Mouse (Mus musculus) thymus, postnatal 14 days (tissue): ENCODE data around the gene Psmc1.

Experiments used
- DNase-seq: peaks from one replicate; pipeline ENCODE4 v3.0.0; 2021

Gene Psmc1

DNA sequence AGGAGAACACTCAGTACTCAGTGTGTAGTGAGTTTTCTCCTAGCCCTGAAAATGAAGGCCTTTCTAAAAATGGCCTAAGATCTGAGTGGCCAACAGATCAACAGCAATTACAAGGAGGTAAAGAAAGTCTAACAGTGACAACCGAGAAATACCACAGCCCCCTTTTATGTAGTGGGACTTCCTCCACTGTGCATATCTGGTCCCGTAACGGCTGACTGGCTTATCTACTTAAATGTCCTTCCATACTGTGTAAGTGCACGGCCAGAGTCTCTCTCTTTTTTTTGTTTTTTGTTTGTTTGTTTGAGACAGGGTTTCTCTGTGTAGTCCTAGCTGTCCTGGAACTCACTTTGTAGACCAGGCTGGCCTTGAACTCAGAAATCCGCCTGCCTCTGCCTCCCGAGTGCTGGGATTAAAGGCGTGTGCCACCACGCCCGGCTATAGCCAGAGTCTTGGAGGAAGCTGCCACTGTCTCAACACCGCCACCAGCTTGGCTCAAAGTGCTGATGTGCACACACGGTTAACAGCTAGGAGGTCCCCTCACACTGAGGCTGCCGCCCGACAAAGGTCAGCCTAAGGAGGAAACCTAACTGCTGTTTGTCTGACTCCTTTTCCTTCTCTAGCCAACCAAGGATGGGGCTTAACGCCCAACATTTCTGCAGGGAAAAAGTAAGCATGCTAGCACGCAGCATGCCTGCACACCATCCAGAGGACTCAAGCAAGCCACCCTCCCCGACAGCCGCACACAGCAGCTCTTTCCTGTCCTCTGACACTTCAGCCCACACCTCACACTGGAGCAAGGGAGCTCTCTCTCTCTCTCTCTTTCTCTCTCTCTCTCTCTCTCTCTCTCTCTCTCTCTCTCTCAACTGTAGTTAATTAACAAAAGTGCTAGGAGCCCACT lies 17.3 kb downstream of the Psmc1 start:
- no peak for DNase-seq

DNA sequence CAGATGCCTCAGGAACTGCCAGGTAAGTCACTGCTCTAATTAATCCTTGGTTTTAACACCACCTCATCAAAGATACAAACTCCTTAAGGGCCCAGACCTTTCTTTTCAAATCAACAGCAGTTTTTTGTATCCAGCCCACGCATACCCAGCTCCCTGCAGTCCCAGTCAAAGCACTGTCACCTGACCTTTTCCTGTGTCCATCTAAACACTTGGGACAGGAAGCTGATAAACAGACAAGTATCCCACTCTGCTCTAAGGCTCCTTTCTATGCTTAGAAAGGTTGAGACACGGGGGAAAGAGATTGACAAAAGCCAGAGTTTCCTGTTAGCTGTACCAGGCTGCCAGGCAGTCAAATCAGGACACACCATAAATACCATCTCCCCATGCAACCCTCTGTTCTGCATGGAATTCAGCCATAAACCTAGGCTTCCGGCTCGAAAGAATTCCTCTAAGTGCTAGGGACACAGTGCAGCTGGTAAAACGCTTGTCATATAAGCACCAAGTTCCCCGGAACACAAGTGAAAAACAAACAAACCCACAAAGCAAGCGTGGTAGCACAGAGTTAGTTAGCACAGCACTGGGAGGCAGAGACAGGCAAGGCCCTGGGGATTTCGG lies 18.0 kb downstream of the Psmc1 start:
- DNase-seq: no peak

DNA sequence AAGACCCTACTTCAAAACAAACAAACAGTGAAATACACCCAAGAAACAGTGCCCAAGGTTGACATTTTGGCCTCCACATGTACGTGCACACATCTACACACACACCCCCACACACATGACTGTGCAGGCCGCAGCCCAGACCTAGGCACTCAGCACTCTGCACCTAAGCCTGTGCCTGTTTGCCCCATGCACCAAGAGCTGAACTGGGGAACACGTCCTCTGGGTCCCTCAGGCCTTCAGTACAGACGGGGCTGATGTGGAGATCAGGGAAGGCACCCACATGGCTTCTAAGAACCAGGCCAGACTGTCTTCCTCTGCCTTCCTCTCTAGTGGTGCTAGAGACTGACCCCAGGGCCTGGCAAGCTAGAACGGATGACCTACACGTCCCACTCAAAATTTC lies 18.6 kb downstream of the Psmc1 start:
- DNase-seq: no peak

DNA sequence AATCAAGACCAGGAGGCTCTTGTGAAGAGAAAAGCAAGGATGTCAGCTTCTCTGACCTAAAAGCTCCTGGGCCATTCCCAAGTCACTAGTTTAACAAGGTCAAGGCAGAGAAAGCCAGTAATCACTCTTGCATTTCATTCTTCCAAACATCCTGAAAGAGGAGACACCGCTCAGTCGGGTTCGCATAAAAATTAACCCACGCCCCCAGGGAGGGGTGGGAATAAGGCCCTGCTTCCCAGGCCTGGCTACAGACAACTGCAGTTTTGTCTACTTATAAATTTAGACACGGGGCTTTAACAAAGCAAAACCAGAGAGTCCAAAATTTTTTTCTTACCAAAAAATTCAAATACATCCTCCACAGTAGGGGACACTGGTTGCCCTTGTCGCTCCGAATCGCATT lies 19.0 kb downstream of the Psmc1 start:
- no peak for DNase-seq

DNA sequence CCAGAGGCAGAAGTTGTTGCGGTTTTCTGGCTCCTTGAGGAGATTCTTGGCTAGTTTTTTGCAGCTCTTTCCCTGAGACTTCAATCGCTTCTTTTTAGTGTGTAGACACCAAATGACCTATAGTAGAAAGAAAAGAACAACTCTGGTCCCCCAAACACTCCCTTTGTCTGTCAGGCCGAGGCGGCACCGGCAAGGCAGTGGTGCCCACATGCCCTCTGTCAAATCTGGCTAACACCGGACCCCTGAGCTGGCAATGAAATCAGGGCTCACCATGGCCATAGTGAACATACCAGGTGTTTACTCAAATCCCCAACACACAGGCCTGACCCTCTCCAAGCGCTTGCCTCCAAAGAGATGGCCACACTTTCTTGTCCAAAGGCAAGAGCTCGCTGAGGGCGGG lies 21.2 kb downstream of the Psmc1 start:
- DNase-seq: no peak

DNA sequence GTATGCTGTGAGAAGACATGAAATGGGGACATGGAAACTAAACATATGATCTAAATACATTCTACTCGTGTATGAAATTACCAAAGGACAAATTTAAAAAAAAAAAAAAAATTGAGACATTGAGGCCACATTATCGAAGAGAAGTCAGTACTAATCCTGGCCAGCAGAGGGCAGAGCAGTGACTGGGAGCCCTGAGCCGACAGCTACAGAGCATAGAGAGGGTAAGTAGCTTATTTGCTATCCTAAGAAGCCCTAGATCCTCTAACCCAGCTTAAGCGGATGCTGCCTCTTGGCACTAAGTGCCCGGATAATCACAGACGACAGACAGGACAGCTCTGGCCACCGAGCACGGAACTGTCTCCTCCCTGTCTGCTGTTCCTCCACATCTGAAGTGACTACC lies 21.7 kb downstream of the Psmc1 start:
- DNase-seq: peak; percentile 66

DNA sequence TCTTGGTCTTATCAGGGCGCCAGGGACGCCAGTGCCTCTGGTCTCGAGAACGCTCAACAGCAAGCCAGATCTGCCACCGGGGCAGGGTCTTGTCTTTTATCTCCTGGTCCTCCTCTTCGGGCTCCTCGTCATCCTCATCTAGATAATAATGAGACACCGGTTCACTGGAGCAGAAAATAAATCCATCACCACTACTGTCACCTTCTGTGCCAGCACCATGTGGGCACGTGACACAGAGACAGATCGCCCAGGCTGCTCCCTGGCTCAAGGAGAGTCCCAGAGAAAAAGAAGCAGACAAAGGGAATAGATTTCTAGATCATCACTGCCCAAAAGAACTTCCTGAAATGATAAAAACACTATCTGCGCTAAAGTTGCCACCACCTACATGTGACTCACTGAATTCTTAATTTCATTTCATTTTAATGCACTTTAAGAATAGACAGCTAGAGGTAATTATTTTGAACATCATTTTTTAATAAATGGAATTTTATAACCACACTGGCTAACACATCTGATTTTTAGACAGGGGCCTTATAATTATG lies 24.5 kb downstream of the Psmc1 start:
- no peak for DNase-seq

DNA sequence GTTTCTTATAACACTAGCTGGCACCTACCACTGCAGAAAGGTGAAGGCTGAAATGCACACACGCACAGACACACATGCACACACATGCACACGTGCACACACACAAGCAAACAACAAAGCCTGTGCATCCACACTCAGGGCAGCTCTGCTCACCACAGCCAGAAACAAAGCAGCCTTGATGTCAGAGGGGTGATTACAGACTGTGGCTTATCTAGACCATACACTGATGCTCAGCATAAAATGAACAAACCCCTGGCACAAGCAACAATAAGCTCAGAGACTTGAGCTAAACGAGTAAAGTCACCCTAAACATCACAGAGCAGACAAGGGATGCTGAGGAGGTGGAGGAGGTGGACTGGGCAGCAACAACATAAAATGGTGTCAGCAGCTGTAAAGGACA lies 25.2 kb downstream of the Psmc1 start:
- DNase-seq: no peak

DNA sequence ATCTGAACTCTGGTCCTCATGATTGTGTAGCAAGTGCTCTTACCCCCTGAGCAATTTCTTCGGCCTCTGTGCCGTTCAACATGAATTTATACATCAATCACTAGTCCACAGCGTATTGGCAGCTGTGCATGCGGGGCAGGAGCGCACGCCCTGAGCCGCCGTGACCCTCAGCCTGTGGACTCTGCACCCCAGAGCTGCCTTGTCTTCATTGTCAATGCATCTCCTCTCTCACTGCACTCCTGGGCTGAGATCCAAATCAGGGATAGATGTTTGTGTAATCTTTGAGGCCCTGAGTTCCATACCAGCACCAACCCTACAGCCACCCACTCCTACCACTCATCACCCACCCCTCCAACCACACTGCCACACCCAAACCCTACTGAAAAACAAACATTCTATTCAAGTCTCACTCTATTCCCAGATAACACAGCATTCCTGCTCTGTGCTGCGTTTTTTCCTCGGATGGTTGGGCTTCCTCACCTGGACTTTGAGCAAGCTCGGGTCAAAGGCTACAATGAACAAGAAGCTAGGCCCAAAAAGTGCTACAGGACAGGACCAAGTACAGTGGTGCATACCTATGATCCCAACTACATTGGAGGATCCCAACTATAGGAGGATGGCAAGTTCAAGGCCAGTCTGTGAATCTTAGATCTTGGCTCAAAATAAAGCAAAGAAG lies 33.0 kb downstream of the Psmc1 start:
- DNase-seq: no peak

DNA sequence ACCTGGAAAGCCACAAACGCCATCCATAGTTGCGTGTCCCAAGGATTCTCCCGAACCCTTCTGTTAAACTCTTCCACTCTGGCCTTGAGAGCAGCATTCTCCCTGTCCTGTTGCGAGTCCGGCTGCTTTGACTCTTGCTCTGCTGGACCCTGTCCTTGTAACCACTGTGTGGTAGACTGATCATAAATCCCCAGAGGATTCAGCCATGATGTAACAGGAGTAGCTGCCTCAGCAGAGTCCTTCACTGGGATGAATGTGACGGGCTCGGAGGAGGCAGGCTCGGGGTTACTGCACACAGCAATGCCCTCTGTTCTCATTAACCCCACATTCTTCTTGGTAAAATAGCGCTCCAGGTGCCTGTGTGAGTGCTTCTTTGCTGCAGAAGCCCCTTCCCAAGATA lies 33.8 kb downstream of the Psmc1 start:
- DNase-seq: no peak

DNA sequence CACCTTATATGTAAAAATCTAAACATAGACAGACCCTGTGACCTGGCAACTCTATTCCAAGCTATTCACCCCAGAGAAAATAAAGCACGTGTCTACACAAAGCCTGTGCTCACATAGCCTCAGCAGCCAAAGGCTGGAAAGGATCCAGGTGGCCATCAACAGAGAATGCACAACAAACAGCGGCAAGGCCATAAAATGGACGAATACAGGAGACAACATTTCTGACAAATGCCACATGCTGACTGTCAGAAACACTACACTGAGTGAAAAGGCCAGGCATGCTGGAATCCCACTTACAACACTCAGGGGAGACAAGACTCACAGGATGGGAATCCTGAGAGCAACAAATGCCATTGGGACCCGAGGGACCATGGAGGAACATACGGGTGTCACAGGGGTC lies 34.3 kb downstream of the Psmc1 start:
- no peak for DNase-seq

DNA sequence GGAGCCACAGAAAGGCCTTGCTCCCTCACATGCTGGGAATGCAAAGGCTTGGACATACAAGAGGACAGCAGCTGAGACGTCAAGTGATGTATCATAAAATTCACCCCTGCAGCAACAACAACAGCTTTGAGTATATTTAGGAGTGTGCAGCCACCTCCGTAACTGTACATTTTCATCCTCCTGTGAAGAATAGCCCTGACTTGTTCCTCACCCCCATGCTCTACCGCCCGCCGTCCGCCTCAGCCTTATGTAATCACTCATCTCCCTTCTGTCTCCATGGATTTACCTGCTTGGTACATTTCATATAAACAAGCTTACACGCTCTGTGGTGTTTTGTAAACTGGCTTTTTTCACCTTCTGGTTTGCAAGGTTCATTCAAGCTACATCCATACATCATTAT lies 42.5 kb downstream of the Psmc1 start:
- no peak for DNase-seq

DNA sequence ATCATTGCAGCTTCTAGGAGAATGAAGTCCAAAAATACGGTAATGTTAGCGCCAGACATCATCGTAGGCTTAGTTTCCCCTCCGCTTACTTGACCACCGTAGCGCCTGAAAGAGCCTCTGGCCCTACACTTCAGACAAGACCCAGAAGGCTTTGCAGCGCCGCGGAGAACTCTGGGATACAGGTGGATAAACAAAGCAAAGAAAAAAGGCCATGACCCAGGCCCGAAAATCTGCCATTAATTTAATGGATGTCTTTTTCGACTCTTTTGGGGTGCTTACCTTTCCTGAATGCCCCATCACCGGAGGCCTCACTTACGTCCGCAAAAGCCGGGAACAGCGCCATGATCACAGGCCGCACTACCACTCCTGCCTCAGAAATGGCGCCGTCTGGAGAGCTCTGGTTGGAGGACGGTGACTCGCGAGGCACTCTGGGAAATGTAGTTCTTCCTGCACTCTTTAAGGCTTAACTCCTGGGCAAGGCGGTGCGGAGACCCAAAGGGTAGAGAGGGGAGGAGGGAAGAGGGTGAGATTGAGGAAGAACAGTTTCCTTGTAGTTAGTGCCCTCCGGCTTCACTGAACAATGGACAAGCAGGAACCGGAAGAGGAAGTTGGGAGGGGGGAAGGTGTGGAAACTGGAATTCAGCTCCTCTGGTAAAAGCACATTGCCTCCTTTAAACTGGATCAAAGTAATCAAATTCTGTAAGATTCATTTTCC lies 49.5 kb downstream of the Psmc1 start, which contains the start of gene Nrde2:
Gene Nrde2, minus strand, starts transcription at position 393 of the 715 bp plus-strand sequence.
- peak; percentile 93 for DNase-seq

DNA sequence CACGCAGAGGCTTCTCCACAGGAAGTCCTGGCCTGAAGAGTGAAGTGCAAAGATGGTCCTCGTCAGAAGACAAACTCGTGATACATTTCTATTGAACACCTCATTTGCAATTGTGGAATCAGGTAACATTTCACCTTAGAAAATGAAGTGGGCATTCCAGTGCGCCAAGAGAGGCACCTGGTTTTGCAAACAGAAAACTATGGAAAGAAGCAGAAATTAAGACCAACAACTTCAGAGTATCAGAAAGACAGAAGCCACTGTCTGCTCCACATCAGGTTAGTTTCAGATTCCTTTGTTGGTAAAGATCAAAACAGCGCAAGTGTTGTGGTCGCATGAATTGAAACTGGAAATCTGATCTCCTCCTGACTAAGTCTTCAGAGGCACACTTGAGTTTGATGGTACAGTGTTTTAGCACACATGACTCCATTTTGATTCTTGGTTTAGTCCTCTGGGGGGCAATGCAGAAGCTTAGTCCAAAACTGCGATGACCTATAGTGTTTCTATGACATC lies 55.1 kb downstream of the Psmc1 start:
- no peak for DNase-seq

DNA sequence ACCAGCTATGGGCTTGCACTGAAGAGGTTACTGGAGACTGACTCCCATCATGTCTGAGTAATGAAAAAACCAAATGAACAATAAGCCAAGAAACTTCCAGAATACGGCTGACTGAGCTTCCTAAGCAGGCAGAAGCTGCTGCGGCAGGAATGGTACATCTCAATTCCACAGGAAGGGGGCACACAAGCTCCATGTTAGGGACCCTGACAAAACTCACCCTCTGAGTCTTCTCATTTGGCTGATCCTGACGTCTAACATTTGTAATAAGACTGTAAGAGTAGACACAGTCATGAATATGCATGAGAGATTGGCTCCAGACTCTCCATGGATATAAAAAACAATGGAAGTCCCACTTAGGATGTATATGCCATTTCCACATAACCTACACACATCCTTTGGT lies 56.2 kb downstream of the Psmc1 start:
- DNase-seq: peak; percentile 64

DNA sequence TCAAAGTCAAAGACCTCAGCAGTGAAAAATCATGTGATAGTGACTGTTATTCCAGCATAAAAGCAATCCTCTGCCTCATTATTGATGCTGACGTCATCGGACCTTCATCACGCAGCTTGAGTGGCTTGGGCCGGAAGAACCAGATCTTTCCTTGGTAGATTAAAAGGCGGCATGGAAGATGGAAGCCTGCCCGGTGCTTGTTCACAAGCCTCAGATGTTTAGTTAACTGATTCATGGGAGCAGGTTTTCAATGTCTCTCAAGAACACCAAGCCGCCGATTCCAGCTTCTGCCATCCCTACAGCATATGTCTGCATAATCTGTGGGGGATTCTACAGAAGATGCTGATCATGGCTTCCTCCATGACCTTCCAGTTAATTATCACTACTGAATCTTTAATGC lies 57.0 kb downstream of the Psmc1 start:
- DNase-seq: no peak

DNA sequence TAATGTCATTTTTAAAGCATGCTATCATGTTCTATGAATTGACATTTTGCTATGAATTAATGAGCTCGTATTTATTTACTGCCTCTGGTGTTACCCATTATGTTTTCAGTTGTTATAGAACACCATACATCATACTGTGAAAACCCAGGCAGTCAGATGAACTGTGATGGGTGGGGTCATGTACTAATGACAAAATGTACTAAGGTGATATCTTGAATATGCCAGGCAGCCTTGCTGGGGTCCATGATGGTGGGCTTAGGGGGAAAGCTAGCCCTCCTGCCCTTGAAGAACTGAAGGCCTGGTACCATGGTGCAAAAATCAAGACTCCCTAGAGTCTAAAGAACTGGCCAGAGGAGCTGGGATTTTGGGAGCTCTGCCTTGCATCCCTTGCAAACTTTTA lies 57.5 kb downstream of the Psmc1 start:
- DNase-seq: no peak

DNA sequence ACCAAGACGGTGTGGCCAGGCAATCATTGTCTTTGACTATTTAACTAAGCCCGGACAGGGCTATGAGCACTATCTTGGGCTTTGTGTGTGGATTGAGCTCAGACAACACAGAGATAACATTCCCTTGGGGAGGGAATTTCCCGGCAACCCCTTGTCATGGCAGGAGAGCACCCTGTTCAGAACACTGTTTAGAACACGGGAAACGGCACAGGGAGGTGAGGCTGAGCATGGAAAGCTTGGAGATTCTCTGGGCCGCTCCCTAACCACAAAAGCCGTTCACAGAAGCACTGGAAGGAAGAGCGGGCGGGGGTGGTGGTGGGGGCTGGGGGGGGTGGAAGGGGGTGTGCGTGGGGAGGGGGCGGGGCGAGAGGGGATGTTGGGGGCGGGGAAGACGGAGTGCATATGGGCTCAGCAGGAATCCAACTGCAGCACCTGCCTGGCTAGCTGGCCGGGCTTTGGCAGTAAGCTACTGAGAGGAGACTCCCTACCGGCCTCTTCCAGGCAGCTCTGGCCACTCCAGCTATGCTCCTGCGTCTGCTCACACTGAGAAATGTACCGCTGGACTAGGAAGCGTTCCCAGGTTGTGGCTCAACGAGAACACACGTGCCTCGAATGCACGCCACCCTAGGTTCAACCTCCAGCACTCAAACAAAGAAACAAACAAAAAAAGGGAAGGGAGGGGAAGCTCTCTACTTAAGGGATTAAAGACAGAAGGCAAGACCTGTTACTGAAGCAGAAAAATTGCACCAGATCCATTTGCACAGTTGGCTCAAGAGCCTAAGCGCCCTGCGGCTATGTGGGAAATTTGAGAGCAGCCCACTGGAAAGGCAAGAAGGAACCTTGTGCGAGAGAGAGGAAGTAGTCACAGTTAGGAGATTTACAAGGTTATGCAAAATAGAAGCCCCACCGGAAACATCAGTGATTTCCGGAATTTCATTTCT lies 58.2 kb downstream of the Psmc1 start:
- peak; percentile 46 for DNase-seq

DNA sequence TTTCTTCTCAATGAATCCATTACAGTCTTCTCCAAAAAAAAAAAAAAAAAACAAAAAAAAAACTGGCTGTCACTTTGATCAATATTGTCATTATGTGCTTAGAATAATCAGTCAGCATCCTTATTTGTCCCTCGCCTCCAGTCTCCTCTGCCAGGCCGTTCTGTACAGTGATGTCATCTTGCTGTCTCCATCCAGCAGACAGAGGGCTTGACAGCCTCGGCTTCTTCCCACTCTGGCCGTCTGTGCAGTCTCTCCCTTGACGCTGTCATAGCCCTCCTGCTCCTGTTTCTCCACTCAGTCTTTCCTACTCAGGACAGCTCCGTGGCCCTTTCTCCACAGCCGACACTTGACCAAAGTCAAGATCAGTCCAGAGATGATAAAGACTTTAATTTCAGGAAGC lies 62.5 kb downstream of the Psmc1 start:
- no peak for DNase-seq
